Mouse (Mus musculus) bone marrow macrophage, adult 2 months (primary cell): ENCODE data around the gene Sp9. TPM values are rescaled to one million over a fixed set of nuclear protein-coding genes. Genes with fewer than 3 reads are reported as not detected.

Experiments
- H3K27ac ChIP-seq: 2 replicates; pipeline ENCODE4 v1.5.1; 2012; ENCODE audit warnings: low read depth, low read length; ENCODE audit not compliant: insufficient read depth
- H3K4me1 ChIP-seq: 2 replicates; pipeline ENCODE4 v1.6.1; 2012; ENCODE audit warnings: low read length; ENCODE audit not compliant: control insufficient read depth, insufficient read depth
- H3K4me3 ChIP-seq: 2 replicates; pipeline ENCODE4 v1.5.1; 2012; ENCODE audit warnings: mild to moderate bottlenecking, low read length, moderate library complexity; ENCODE audit not compliant: insufficient read depth
- CTCF ChIP-seq: IDR thresholded peaks from 2 replicates; pipeline ENCODE4 v1.5.1; 2012; ENCODE audit warnings: low read depth, mild to moderate bottlenecking, low read length, moderate library complexity
- POLR2A ChIP-seq: IDR thresholded peaks from 2 replicates; pipeline ENCODE4 v1.6.1; 2012; ENCODE audit warnings: mild to moderate bottlenecking, low read depth, low read length, borderline replicate concordance
- polyA plus RNA-seq: library from polyadenylated mRNA; stranded (reverse); fragments of >200 nt; gene quantifications from 2 replicates; pipeline ENCODE4 v1.2.4, GENCODE M21; 2012; ENCODE audit not compliant: missing spikeins, insufficient read depth, insufficient read length

Sp9 gene
- polyA plus RNA-seq, 1 experiment, result not detected

DNA sequence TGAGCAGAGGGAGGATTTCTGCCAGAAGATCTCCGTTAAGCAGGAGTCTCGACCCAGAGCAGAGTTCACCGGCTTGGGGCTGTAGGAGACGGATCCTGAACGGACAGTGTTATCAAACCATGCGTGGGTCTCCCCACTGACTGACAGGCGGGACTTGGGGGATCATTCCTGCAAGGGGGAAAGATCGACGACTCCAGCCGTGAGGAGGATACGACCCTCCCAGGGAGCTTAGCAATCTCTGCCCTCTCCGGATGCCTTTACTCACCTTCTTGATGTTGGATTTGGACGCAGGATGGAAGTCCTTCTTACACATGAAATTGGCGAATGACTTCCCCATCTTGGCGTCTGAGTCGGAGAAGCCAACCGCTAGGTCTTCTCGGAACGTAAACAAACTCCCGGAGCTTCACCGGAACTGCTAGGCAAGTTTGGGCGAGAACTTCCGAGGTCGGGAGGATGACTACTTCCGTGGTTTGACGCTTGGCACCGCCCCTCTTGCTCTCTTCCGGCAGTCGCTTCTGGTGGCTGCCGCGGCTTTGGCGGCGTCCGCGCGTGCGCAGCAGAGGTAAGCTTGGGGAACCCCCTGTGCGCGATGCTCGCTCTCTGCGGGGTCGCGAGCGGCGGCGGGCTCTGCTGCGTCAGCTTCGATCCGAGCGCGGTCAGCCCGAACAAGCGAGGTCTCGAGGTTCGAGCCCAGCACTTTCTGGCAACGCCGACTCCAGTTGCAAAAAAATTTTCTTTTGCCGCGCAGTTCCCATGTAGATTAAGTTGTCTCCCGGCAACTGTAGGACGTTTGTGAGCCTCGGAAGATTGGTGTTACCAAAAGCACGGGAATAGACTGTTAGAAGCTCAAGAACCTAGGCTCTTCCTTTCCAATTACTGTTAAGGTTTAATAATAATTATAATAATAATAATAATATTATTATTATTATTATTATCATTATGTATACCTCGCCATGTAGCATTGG, 40.7 kb downstream of the Sp9 start, which contains the start of the genes Scrn3 and Cir1:
Gene Scrn3, plus strand, starts transcription at position 450 of the 965 bp plus-strand sequence.
Gene Cir1, minus strand, starts transcription at position 550 of the 965 bp plus-strand sequence.
- H3K4me1 ChIP-seq, result peaks cover 12% of the 10 kb centered on the region
- peak within 1 kb of the TSS; percentile 87 for H3K27ac ChIP-seq
- TF ChIP-seq POLR2A (peak; percentile 84), CTCF (no peak)
- H3K4me3 ChIP-seq, result peak within 1 kb of the TSS; percentile 96

DNA sequence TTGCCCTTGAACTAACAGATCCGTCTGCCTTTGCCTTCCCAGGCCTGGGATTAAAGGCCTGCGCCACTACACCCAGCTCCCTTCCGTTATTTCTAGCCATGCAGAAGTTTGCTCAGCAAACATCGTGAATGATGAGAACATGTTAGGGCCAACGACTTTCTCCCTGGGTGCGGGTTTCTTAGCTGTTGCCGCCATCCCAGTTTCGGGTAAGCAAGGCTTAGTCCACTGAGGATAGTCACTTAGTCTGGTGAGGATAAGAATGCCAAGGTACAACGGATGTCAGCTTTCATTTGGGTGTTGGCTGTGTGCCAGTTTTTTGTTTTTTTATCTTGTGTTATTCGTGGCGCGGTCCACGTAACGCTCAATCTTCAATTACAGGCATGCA, 41.4 kb downstream of the Sp9 start:
- peak overlapping the region; percentile 96 for H3K4me3 ChIP-seq
- no peak for TF ChIP-seq CTCF
- TF ChIP-seq POLR2A, result no peak

DNA sequence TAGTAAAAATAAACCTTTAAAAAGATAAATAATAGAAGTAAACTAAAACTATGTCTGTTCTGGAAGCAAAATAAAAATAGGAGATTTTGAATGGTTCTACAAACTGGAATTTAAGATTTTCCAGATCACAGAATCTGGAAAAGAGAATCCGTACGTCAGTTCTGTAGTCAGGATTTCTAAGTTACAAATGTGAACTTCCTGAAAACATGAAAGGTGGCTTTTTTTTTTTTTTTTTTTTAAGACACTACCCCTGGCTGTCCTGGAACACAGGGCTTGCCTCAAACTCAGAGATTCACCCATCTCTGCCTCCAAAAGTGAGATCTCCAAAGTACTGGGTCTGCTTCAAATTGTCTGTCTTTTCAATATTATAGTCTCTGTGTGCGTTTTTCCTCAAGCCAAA, 42.6 kb downstream of the Sp9 start:
- no peak for TF ChIP-seq CTCF
- TF ChIP-seq POLR2A, result no peak
- Histone ChIP-seq H3K4me1 (peaks cover 12% of the 10 kb centered on the region), H3K4me3 (no peak overlapping the region), H3K27ac (no peak overlapping the region)

More for the DNA sequence above, 41.4 kb downstream of the Sp9 start:
- peak overlapping the region; percentile 87 for H3K27ac ChIP-seq
- H3K4me1 ChIP-seq, result peaks cover 12% of the 10 kb centered on the region

DNA sequence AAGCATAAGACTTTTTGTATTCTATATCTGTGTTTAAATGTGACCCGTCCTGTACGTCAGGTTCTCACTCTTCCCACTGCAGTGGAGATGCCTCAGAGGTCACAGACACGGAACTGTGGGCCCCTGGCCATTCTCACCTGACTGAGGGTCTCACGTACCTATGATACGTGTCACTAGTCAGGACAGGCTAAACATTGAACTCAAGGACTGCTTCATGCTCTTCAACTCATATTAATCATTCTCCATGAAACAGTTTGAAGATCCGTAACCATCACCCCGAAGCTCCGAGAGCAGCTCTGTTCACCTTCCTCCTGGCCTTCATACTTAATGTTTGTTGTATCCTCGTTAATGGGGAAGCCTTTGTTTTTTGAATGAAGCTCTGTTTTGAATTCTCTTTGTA, 45.7 kb downstream of the Sp9 start:
- H3K4me3 ChIP-seq, result no peak overlapping the region
- H3K4me1 ChIP-seq, result peaks cover 9% of the 10 kb centered on the region
- no peak for TF ChIP-seq POLR2A
- TF ChIP-seq CTCF, result no peak
- no peak overlapping the region for H3K27ac ChIP-seq

DNA sequence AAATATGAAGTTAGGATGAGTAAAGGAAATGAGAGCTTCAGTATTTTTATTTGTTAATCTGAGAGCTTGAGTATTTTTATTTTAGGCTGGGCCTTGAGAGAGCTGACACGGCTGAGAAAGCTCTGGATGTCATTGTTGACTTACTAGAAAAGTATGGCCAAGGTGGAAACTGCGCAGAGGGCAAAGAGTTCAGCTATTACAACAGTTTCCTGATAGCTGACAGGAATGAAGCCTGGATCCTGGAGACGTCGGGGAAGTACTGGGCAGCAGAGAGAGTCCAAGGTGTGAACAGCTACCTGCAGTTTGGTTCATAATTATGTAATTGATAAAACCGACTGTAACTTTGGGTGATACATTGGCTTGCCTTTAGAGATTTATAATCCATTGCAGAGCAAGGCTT, 47.5 kb downstream of the Sp9 start:
- Histone ChIP-seq H3K4me3 (no peak overlapping the region), H3K27ac (no peak overlapping the region), H3K4me1 (peaks cover 5% of the 10 kb centered on the region)
- TF ChIP-seq CTCF, result no peak
- no peak for TF ChIP-seq POLR2A

DNA sequence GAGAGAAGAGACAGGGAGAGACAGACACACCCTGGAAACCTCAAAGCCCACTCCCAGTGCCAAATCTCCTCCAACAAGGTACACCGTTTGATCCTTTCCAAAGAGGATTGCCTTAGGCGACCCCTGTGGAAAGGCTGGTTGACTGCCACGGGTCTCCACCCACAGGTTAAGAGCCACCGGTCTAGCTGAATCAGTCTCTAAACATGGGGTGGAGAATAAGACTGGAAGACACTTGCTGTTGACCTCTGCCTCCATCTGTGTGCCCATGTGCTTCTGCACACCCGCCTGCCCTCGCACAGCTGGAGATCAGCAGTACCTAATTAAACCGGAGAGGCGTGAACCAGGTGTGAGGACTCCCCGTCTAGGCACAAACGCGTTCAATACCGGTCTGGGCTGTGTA, 51.3 kb downstream of the Sp9 start:
- Histone ChIP-seq H3K27ac (no peak overlapping the region), H3K4me3 (no peak overlapping the region), H3K4me1 (peaks cover 4% of the 10 kb centered on the region; the same call in 1 of the 2 replicates)
- no peak for TF ChIP-seq CTCF
- TF ChIP-seq POLR2A, result no peak

DNA sequence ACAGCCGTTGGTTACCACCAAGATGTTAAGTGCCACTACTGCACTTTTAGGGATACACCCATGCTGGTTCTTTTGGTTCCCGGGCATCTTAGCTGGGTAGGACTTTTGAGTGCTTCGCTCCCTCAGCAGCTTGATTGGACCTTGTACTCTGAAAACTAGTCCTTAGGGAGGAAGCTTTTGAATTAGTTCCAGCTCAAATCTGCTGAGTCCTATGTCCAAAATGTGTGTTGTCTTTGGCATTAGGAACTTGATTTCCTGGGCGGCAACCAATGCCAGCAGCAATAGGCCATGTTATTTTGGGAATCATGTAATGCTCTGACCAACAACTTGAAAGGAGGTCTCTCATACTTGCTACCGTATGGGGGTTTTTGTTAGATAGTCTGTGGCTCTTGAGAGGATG, 54.1 kb downstream of the Sp9 start:
- Histone ChIP-seq H3K4me1 (peaks cover 4% of the 10 kb centered on the region; the same call in 1 of the 2 replicates), H3K27ac (no peak overlapping the region), H3K4me3 (no peak overlapping the region)
- no peak for TF ChIP-seq CTCF
- TF ChIP-seq POLR2A, result no peak

Other genes starting within 250 kb of the Sp9 start
- 60.5 and 62.8 TPM in 2 replicates for gene Ola1, start 53.0 kb upstream of the Sp9 start, polyA plus RNA-seq
- gene Scrn3, start 40.7 kb downstream of the Sp9 start, polyA plus RNA-seq, result 15.3 and 18.0 TPM in 2 replicates
- 24.1 and 25.4 TPM in 2 replicates for gene Cir1, start 40.8 kb downstream of the Sp9 start, polyA plus RNA-seq
- gene Gpr155, start 114.6 kb downstream of the Sp9 start, polyA plus RNA-seq, result 30.8 TPM in 2 replicates